Mouse (Mus musculus) erythroblast, embryonic 14.5 days (primary cell): ENCODE measurements around the gene Mafb.

Source experiments
- GATA1 ChIP-seq: IDR thresholded peaks from 2 replicates; pipeline ENCODE4 v1.6.1; 2012; ENCODE audit warnings: low read length, inconsistent platforms, mixed read lengths
- TAL1 ChIP-seq: IDR thresholded peaks from 3 replicates; pipeline ENCODE4 v1.6.1; 2012; ENCODE audit warnings: low read length, inconsistent platforms, mixed read lengths

GRCm38 (mm10) chr2:160376236-160376635, 9.4 kb upstream of the Mafb start:
- TF ChIP-seq GATA1 (no peak), TAL1 (no peak)
